Mouse (Mus musculus) layer of hippocampus, postnatal 14 days (tissue): ENCODE results near the gene A730049H05Rik. TPM values are rescaled to one million over a fixed set of nuclear protein-coding genes. Genes with fewer than 3 reads are reported as not detected.

Source experiments
- DNase-seq, 2 experiments: peaks; one replicate each; pipeline ENCODE4 v3.0.0; 2021 to 2022; ENCODE audit warnings: low spot score in 2 of 2, mixed read lengths in 1 of 2
- total RNA-seq, 2 experiments: library from RNA; stranded (reverse); gene quantifications; 2 replicates each; pipeline ENCODE4 v1.2.3; 2021

Gene A730049H05Rik
- total RNA-seq, 2 experiments from 2014 or later: 0.25 to 0.29 TPM

GRCm38 (mm10) chr6:92877236-92877635 is 61.0 kb downstream of the A730049H05Rik start:
- DNase-seq: no peak

- DNase-seq: no peak
Measured at GRCm38 (mm10) chr6:92878771-92879170, 62.5 kb downstream of the A730049H05Rik start.

- no peak for DNase-seq
Measured at GRCm38 (mm10) chr6:92879700-92880265, 63.5 kb downstream of the A730049H05Rik start.

GRCm38 (mm10) chr6:92882446-92882845 is 66.2 kb downstream of the A730049H05Rik start:
- no peak for DNase-seq

- no peak for DNase-seq
Measured at GRCm38 (mm10) chr6:92883131-92883900, 67.0 kb downstream of the A730049H05Rik start.

GRCm38 (mm10) chr6:92891535-92891934 is 75.3 kb downstream of the A730049H05Rik start:
- DNase-seq: no peak

Other genes starting within 250 kb of the A730049H05Rik start
- gene Prickle2, start 110.3 kb upstream of the A730049H05Rik start, total RNA-seq: 100 to 1,000 TPM; 184 to 192 TPM
- gene Gm15737, start 52.9 kb downstream of the A730049H05Rik start, total RNA-seq: not detected
- gene Adamts9, start 127.0 kb downstream of the A730049H05Rik start, total RNA-seq: 10 to 100 TPM; 12.6 to 13.2 TPM